Mouse (Mus musculus) heart, adult 9 months (tissue): ENCODE measurements around the gene Ell.

Experiments
- DNase-seq, 2 experiments: peaks; one replicate each; pipeline ENCODE4 v3.0.0; 2022; ENCODE audit warnings: low spot score in 2 of 2

Ell gene

GRCm38 (mm10) chr8:70597417-70598272, 58.4 kb downstream of the Ell start:
- no peak for DNase-seq

GRCm38 (mm10) chr8:70598283-70598682, 59.0 kb downstream of the Ell start:
- DNase-seq = peak in 1 of 2 experiments; percentile 71

GRCm38 (mm10) chr8:70598722-70599121, 59.5 kb downstream of the Ell start:
- DNase-seq = no peak

- no peak for DNase-seq
Measured at GRCm38 (mm10) chr8:70599507-70600290, 60.4 kb downstream of the Ell start.

- no peak for DNase-seq
Measured at GRCm38 (mm10) chr8:70600473-70601270, 61.4 kb downstream of the Ell start.

GRCm38 (mm10) chr8:70601271-70601649, 62.0 kb downstream of the Ell start:
- peak in 1 of 2 experiments; percentile 66 for DNase-seq

- no peak for DNase-seq
Measured at GRCm38 (mm10) chr8:70602139-70602811, 63.0 kb downstream of the Ell start.

- no peak for DNase-seq
Measured at GRCm38 (mm10) chr8:70604558-70604957, 65.3 kb downstream of the Ell start.

GRCm38 (mm10) chr8:70605871-70606779, 66.9 kb downstream of the Ell start:
- DNase-seq = no peak

GRCm38 (mm10) chr8:70606780-70607602, 67.7 kb downstream of the Ell start:
- no peak for DNase-seq

- DNase-seq = no peak
Measured at GRCm38 (mm10) chr8:70607603-70607897, 68.3 kb downstream of the Ell start.

GRCm38 (mm10) chr8:70607898-70608748, 68.9 kb downstream of the Ell start:
- peak; percentile 64 to 65 for DNase-seq

GRCm38 (mm10) chr8:70608749-70609367, 69.6 kb downstream of the Ell start, which contains the start of gene Ssbp4:
Ssbp4 (minus strand) TSS chr8:70608872.
- no peak for DNase-seq

GRCm38 (mm10) chr8:70609368-70609848, 70.2 kb downstream of the Ell start:
- DNase-seq = peak; percentile 94 to 95

GRCm38 (mm10) chr8:70609849-70610795, 70.9 kb downstream of the Ell start:
- peak; percentile 95 for DNase-seq

- peak; percentile 86 to 87 for DNase-seq
Measured at GRCm38 (mm10) chr8:70610796-70611771, 71.8 kb downstream of the Ell start.
